Mouse (Mus musculus) cortical plate, adult 2 months (tissue): ENCODE results near the gene Ccdc13.

Source experiments
- CTCF ChIP-seq: fragments of 200-500 bp; IDR thresholded peaks from 2 replicates; pipeline ENCODE4 v1.5.1; 2011; ENCODE audit warnings: mild to moderate bottlenecking, control low read depth, low read length; ENCODE audit not compliant: insufficient read depth; ENCODE audit errors: extremely low read depth
- POLR2A ChIP-seq: fragments of 200-500 bp; IDR thresholded peaks from 2 replicates; pipeline ENCODE4 v1.6.1; 2011; ENCODE audit warnings: mild to moderate bottlenecking, low read length, control low read depth; ENCODE audit not compliant: insufficient read depth; ENCODE audit errors: extremely low read depth

DNA sequence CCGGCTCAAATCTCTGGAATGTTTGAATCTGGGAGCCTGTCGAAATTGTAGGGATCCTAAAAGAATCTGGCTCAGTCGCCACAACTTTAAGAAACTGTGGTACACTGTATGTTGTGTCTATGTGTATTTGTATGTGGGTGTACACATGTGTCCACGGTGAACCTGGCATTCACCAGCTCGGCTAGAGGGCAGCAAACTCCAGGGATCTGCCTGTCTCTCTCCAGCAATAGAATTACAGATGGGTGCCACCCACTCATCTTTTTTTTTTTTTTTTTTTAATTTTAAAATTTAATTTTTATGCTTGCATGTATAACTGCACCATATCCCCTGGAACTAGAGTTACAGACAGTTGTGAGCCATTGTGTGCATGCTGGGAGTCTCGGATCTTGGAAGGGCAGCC lies 42.0 kb upstream of the Ccdc13 start:
- TF ChIP-seq POLR2A, result no peak
- TF ChIP-seq CTCF, result peak; percentile 43; the same call in 1 of the 2 replicates
